Comparison of ENCODE assay signal across 22 mouse cellular contexts in genomic region chr16:43925846-43926245, GRCm38 (mm10).
"Had no signal": no experiment of that assay in that cellular context is flagged by ENCODE, and none has a peak within 500 bp of the region (broad histone marks: within the 10 kb centered on the region; RNA-seq: fewer than 3 reads in every experiment).

No protein-coding gene starts in this region.

- ATAC-seq: hindbrain, postnatal 0 days; intestine, embryonic 16.5 days; liver, embryonic 12.5 days had no signal

- H3K36me3 ChIP-seq: heart, embryonic 13.5 days; heart, embryonic 15.5 days; hindbrain, embryonic 13.5 days; hindbrain, embryonic 15.5 days; limb, embryonic 13.5 days; limb, embryonic 15.5 days; liver, embryonic 12.5 days had no signal

- H3K4me1 ChIP-seq: heart, embryonic 15.5 days; hindbrain, embryonic 13.5 days; hindbrain, embryonic 15.5 days; limb, embryonic 13.5 days; limb, embryonic 15.5 days; liver, embryonic 12.5 days had no signal

- H3K4me3 ChIP-seq: heart, embryonic 13.5 days; heart, embryonic 15.5 days; hindbrain, embryonic 13.5 days; hindbrain, embryonic 15.5 days; limb, embryonic 13.5 days; limb, embryonic 15.5 days; liver, embryonic 12.5 days had no signal

- H3K4me2 ChIP-seq: heart, embryonic 11.5 days; heart, embryonic 13.5 days; heart, embryonic 15.5 days; hindbrain, embryonic 13.5 days; hindbrain, embryonic 15.5 days; limb, embryonic 13.5 days; limb, embryonic 15.5 days; liver, embryonic 12.5 days had no signal

- H3K27ac ChIP-seq: heart, embryonic 13.5 days; heart, embryonic 15.5 days; hindbrain, embryonic 13.5 days; hindbrain, embryonic 15.5 days; hindbrain, postnatal 0 days; kidney, postnatal 0 days; limb, embryonic 13.5 days; limb, embryonic 15.5 days; liver, embryonic 12.5 days; liver, embryonic 14.5 days had no signal

- H3K9ac ChIP-seq: heart, embryonic 13.5 days; heart, embryonic 15.5 days; hindbrain, embryonic 13.5 days; hindbrain, embryonic 15.5 days; limb, embryonic 13.5 days; limb, embryonic 15.5 days; liver, embryonic 12.5 days; liver, embryonic 14.5 days had no signal

- DNase-seq: gastrocnemius, postnatal 14 days; gastrocnemius, postnatal 36 days; heart, adult 18-20 months; heart, postnatal 14 days; heart, postnatal 36 days; kidney, adult 18-20 months; kidney, postnatal 36 days; layer of hippocampus, adult 9-11 months; layer of hippocampus, postnatal 36 days; left cerebral cortex, postnatal 4 days had no signal

- H3K27me3 ChIP-seq: heart, embryonic 13.5 days; heart, embryonic 15.5 days; hindbrain, embryonic 13.5 days; hindbrain, embryonic 15.5 days; limb, embryonic 13.5 days; limb, embryonic 15.5 days; liver, embryonic 12.5 days had no signal

- H3K9me3 ChIP-seq: heart, embryonic 13.5 days; heart, embryonic 15.5 days; hindbrain, embryonic 13.5 days; hindbrain, embryonic 15.5 days; limb, embryonic 13.5 days; limb, embryonic 15.5 days; liver, embryonic 12.5 days had no signal
